Mouse (Mus musculus) ovary, postnatal 36 days (tissue): ENCODE measurements around the gene Ydjc.
A peak's percentile ranks its signal among the peaks of the same experiment; 100 is the strongest.
"Not testable (repeated sequence)": the region's sequence is repeated elsewhere in the genome, so short reads cannot be mapped to it uniquely, and the experiment has no call there.

Source experiments
- DNase-seq: peaks from one replicate; pipeline ENCODE4 v3.0.0; 2022; ENCODE audit warnings: low spot score, mixed read lengths

Ydjc gene

GRCm38 (mm10) chr16:17151874-17152273, 7.5 kb downstream of the Ydjc start:
- no peak for DNase-seq

DNA sequence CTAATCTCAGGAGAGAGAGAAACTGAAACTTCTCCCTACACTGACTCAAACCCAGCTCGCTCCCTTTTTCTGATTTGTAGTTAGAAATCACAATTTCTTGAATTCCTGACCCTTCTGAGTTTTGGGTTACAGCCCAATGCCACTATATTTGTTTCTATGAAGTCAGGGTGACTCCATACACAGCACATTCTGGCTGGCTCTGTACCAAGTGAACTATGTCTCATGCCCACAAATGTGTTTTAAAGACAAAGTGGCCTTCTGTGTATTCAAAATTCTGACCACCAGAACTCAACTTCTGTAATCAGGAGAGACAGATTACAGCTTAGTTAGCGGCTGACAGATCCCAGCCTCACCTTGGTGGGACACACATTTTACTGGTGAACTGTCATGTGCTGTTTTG, 9.9 kb downstream of the Ydjc start:
- no peak for DNase-seq

- DNase-seq = not testable (repeated sequence)
Measured at GRCm38 (mm10) chr16:17165478-17165877, 21.1 kb downstream of the Ydjc start.

GRCm38 (mm10) chr16:17167179-17167578, 22.8 kb downstream of the Ydjc start:
- no peak for DNase-seq

DNA sequence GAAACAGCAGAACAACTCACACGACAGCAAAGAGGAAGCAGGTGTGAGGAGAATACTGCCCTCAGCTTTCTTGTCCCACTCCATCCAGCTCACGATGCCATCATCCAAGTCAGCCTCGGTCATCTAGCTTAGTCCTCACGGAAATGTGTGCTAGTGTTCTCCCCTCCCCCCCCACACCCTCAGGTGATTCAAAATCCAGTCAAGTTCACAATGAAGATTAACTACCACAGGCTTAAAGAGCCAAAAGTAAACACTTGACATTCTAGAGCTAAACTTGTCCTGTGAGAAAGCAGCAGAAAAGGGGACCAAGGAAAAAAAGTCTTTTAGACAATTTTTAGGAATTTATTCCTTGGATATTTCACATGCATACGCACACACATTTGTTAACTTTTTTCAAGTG, 23.6 kb downstream of the Ydjc start:
- no peak for DNase-seq

DNA sequence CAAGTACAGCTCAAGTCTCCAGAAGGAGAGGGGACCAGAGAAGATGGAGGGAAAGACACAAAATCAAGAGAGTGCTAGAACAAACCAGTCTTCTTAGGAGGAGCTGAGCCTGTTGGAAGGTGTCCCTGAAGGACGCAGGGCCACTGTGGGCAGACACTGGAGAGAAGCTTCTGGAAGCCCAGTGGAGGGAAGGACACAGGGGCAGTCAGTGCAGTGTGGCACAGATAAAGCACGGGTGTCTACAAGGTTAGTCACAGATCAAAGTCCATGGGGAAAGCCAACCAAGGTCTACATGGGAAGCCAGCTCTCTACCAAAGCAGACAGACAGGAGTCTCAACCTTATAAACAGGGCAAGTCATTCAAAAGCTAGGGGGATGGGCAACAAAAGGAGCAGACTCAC, 31.3 kb downstream of the Ydjc start:
- peak; percentile 14 for DNase-seq

DNA sequence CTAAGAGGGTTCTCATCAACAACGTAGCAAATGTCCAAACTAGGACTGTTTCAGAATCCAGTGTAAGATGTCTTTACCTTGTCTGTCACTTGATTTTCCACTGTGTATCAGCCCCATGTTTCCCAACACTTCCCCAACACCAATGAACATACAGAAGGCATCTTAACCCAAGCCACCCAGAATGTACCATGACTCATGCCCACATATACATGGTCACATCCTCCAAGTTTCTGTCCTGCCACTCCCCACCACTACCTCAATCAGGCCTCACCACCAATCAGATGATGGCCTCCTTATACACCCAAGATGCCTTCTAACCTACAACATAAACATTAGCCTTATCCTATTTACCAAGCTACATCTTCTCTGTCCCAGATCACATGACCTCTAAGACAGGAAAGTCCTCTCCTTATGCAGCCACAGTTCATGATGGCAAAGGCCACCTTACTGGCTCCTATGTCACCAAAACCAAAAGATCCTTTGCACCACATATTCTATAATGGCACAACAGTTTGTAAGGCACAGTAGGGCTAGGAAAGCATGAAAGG, 33.3 kb downstream of the Ydjc start:
- no peak for DNase-seq

GRCm38 (mm10) chr16:17179706-17180105, 35.3 kb downstream of the Ydjc start:
- no peak for DNase-seq

DNA sequence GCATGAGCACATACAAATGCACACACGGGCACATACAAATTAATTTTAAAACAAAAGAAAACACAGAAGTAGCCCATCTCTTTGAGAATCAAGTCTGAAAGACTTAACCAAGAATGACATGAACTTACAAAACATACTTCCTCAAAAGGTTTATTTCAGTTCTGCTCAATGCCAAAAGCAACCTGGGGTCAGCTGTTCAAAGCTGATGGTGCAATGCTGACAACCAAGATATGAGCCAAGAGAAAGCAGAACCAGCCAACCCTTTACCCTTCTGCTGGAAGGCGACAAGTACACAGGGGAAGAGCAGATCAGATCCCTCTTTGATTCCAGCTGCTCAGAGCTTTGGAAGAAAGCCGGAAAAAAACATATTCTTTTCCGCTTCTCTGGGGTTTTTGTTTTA, 37.0 kb downstream of the Ydjc start:
- DNase-seq = no peak

- DNase-seq = no peak
Measured at GRCm38 (mm10) chr16:17182136-17182535, 37.7 kb downstream of the Ydjc start.

DNA sequence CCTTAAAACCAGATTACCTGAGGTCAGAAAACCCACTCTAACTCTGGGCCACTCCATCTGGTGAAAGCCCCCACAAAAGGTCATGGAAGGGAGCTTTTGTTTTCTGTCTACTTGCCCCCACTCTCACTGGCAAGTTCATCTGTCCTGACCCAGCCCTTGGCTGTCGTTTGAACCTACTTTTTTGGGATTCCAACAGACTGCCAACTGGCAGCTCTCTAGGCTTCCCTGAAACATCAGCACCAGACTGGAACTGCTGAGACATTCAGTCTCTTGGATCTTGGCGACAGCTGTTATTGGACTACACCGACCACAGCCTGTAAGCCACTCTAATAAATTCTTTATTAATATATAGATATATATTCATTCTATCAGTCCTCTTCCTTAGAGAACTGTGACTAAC, 38.6 kb downstream of the Ydjc start:
- no peak for DNase-seq

DNA sequence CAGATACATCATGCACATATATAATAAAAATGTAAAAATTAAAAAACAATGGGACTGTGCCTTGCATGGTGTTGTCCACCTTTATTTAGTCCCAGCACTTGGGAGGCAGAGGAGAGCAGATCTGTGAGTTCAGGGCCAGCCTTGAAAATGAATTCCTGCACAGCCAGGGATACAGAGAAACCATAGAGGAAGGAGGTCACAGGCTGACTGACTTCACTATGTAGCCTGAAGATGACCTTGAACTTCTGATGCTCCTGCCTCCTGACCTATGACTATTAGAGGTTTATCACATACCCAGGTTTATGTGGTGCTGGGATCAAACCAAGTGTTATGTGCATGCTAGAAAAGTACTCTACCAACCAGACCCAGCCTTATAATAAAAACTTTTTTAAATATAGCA, 41.1 kb downstream of the Ydjc start:
- DNase-seq = no peak

- no peak for DNase-seq
Measured at GRCm38 (mm10) chr16:17193823-17194222, 49.4 kb downstream of the Ydjc start.

DNA sequence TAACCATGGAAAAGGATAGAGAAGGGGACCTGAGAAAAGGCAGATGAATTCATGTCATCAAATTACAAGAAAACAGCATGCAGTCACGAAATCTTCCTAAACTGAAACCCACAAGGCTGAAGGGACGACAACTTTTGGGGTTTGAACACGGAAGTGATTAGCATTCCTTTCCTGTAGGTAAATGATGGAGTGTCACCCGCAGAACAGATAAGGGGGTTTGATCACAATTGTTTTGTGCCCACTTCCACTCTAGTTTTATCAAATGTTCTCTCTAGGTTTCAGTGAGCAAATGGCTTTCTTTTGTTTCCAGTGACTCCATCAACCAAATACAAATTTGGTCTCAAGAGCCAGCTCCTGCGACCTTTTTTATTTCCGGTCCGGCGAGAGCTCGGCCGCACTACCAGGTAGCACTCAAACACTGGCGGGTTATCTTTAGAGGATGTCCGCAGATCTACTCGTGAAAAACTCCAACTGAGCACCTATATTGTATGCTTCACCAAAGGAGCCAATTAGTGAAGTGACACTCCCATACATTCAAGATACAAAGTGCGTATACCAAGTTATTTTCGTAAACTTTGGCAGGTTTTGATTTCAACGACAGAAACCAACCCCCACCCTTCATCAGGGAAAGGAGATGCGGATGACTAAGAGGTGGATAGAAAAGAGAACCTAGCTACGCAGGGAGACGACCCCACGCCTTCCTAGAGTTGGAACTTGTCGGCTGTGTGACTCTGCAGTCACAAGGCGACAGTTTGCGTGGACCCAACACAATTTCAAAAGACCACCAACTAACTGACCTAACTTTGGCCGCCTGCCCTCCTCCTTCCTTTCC, 55.9 kb downstream of the Ydjc start:
- DNase-seq = no peak

- DNase-seq = peak; percentile 80
Measured at GRCm38 (mm10) chr16:17200953-17201707, 56.7 kb downstream of the Ydjc start.

DNA sequence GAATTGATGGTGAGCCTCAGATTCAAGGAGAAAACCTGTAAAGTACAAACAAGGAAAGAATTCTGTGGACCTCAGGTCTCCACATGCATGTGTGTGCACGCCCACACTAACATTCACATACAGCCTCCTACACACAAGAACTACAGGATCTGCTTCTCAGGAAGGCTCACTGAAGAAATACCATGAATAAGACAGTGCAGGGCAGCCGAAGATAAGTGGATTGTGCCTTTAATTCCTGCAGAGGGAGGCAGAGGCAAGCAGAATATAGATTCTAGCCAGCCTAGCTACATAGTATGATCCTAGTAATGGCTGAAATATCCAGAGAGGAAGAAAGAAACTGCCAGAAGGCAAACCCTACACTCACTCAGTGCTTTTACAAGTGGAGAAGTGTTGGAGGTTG, 57.6 kb downstream of the Ydjc start:
- DNase-seq = no peak

- no peak for DNase-seq
Measured at GRCm38 (mm10) chr16:17202549-17202948, 58.1 kb downstream of the Ydjc start, which contains the start of gene Ube2l3. TSS of gene Ube2l3 (minus strand) at chr16:17202649.

DNA sequence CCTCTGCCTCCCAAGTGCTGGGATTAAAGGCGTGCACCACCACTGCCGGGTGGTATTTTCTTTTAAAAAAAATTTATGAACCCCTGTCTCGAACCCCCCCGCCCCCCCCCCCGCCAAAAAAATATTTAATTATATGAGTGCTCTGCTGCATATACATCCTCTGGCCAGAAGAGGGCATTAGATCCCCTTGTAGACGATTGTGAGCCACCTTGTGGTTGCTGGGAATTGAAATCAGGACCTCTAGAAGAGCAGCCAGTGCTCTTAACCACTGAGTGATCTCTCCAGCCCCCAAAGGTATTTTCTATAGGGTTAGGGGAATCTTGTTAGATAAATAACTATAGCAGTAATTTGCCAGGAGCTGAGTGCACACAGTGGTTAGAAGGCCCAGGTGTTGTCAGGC, 60.6 kb downstream of the Ydjc start:
- no peak for DNase-seq

DNA sequence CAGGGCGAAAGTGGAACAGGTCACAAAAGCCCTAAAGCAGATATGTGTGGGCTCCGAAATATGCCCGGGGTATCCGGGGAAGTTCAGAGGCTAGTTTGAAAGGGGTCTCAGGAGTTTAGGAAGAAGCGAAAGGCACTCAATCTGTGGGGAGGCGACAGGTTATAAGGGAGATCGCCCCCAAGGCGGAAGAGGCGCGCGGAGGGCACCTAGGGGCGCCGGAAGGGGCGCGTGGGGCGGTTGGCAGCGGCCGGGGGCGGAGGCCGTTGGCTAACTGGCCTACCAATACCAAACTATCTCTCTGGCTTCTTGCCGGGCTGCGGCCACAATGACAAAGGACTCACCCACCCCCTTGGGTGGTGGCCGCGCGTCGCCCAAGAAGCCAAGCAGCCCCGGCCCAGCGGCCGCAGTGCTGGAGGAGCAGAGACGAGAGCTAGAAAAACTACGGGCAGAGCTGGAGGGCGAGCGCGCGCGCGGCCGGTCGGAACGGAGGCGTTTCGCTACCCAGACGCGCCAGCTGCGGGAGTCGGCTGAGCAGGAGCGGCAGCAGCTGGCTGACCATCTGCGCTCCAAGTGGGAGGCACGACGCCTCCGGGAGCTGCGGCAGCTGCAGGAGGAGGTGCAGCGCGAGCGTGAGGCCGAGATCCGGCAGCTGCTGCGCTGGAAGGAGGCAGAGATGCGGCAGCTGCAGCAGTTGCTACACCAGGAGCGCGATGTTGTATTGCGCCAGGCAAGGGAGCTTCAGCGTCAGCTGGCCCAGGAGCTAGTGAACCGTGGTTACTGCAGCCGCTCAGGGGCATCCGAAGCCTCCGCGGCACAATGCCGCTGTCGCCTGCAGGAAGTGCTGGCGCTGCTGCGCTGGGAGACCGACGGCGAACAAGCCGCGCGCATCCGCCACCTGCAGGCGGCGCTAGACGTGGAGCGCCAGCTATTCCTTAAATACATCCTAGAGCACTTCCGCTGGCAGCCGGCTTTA, 64.3 kb downstream of the Ydjc start, which contains the start of gene Rimbp3:
Rimbp3 (plus strand) TSS at position 215 of the 973 bp plus-strand sequence.
- DNase-seq = peak; percentile 85

- peak; percentile 36 for DNase-seq
Measured at GRCm38 (mm10) chr16:17209404-17209960, 65.1 kb downstream of the Ydjc start.
